Mouse (Mus musculus) testis, adult 2 months (tissue): Measurements from ENCODE around the gene Bace1.

Source experiments
- CTCF ChIP-seq: fragments of 200-500 bp; IDR thresholded peaks from 2 replicates; pipeline ENCODE4 v1.5.1; 2012; ENCODE audit warnings: low read depth, mild to moderate bottlenecking, inconsistent platforms, low read length, moderate library complexity; ENCODE audit not compliant: control insufficient read depth, insufficient read depth, insufficient replicate concordance
- POLR2A ChIP-seq: fragments of 200-500 bp; IDR thresholded peaks from 2 replicates; pipeline ENCODE4 v1.6.1; 2012; ENCODE audit warnings: low read depth, mild to moderate bottlenecking, inconsistent platforms, low read length, moderate library complexity; ENCODE audit not compliant: control insufficient read depth

GRCm38 (mm10) chr9:45861813-45862212 lies 23.4 kb downstream of the Bace1 start:
- TF ChIP-seq POLR2A (no peak), CTCF (no peak)
